ENCODE assay signal across 11 mouse cellular contexts in genomic region chr5:120522649-120523048, GRCm38 (mm10). TPM values are rescaled to one million over a fixed set of nuclear protein-coding genes. Genes with fewer than 3 reads are reported as not detected.
DNase-seq lines count a peak whose midpoint lies in the region; ATAC-seq and TF ChIP-seq lines count a peak whose summit lies in the region.
"Had no signal": no experiment of that assay in that cellular context is flagged by ENCODE, and none has a peak within 500 bp of the region (broad histone marks: within the 10 kb centered on the region; RNA-seq: fewer than 3 reads in every experiment).

No protein-coding gene starts in this region.

- H3K27me3 ChIP-seq in forebrain, postnatal 0 days (ENCODE audit: insufficient read depth, low read length), result no peaks in the 10 kb centered on the region
- H3K27me3 ChIP-seq in forebrain, embryonic 14.5 days (replicated peaks; ENCODE audit: control insufficient read depth, insufficient read depth, low read length), result no peaks in the 10 kb centered on the region
- H3K27me3 ChIP-seq in hindbrain, embryonic 12.5 days, result no peaks in the 10 kb centered on the region
- H3K27me3 ChIP-seq: midbrain, embryonic 12.5 days; stomach, embryonic 15.5 days had no signal

- H3K9ac ChIP-seq in forebrain, postnatal 0 days, result no peak overlapping the region
- no peak overlapping the region for H3K9ac ChIP-seq in forebrain, embryonic 14.5 days (ENCODE audit: low read length)
- no peak overlapping the region for H3K9ac ChIP-seq in hindbrain, embryonic 12.5 days
- H3K9ac ChIP-seq: midbrain, embryonic 12.5 days; stomach, embryonic 15.5 days had no signal

- no peaks in the 10 kb centered on the region for H3K9me3 ChIP-seq in forebrain, postnatal 0 days (ENCODE audit: low read length)
- no peaks in the 10 kb centered on the region for H3K9me3 ChIP-seq in forebrain, embryonic 14.5 days (replicated peaks; ENCODE audit: control insufficient read depth, low read length)
- H3K9me3 ChIP-seq in hindbrain, embryonic 12.5 days (replicated peaks), result no peaks in the 10 kb centered on the region
- H3K9me3 ChIP-seq: midbrain, embryonic 12.5 days; stomach, embryonic 15.5 days had no signal

- DNase-seq in forebrain, postnatal 0 days, result no peak
- no peak for DNase-seq in forebrain, embryonic 14.5 days (ENCODE audit: low spot score)
- peak; percentile 62 to 65 for DNase-seq in B cell, adult 2 months
- no peak for DNase-seq in brain, embryonic 14.5 days (ENCODE audit: low read depth)
- peak; percentile 59 for DNase-seq in lung, postnatal 36 days
- no peak for DNase-seq in layer of hippocampus, adult 9-11 months
- no peak for DNase-seq in embryo, embryonic 11 days

- no peak overlapping the region for H3K27ac ChIP-seq in forebrain, postnatal 0 days (ENCODE audit: low read depth, low read length)
- no peak overlapping the region for H3K27ac ChIP-seq in forebrain, embryonic 14.5 days (ENCODE audit: low read depth, low read length)
- H3K27ac ChIP-seq in hindbrain, embryonic 12.5 days, result no peak overlapping the region
- H3K27ac ChIP-seq: midbrain, embryonic 12.5 days; stomach, embryonic 15.5 days had no signal

- H3K4me3 ChIP-seq in forebrain, postnatal 0 days (ENCODE audit: low read depth, low read length), result no peak overlapping the region
- H3K4me3 ChIP-seq in forebrain, embryonic 14.5 days (ENCODE audit: low read depth, low read length), result no peak overlapping the region
- no peak overlapping the region for H3K4me3 ChIP-seq in hindbrain, embryonic 12.5 days
- H3K4me3 ChIP-seq: midbrain, embryonic 12.5 days; stomach, embryonic 15.5 days had no signal

- TF ChIP-seq POLR2A in brain, embryonic 14.5 days (IDR thresholded peaks at IDR 0.05; ENCODE audit: borderline replicate concordance, extremely low read depth, insufficient read depth, insufficient read length, poor library complexity, severe bottlenecking), result no peak

- peak; percentile 54 for TF ChIP-seq CTCF in forebrain, postnatal 0 days (IDR thresholded peaks at IDR 0.05; ENCODE audit: low read depth)
- peak; percentile 41; the same call in 1 of the 2 replicates for TF ChIP-seq CTCF in brain, embryonic 14.5 days (IDR thresholded peaks at IDR 0.05; ENCODE audit: borderline replicate concordance, extremely low read depth, insufficient read depth, insufficient read length)

- WGBS in forebrain, postnatal 0 days, result 72% methylated on average over 3 of the region's 3 CpGs
- WGBS in forebrain, embryonic 14.5 days, result 80% methylated on average over 3 of the region's 3 CpGs
- 74% methylated on average over 3 of the region's 3 CpGs for WGBS in hindbrain, embryonic 12.5 days

- no peak overlapping the region for H3K4me2 ChIP-seq in forebrain, postnatal 0 days (ENCODE audit: low read depth)
- no peak overlapping the region for H3K4me2 ChIP-seq in forebrain, embryonic 14.5 days (ENCODE audit: low read length)
- H3K4me2 ChIP-seq in hindbrain, embryonic 12.5 days (replicated peaks), result no peak overlapping the region
- H3K4me2 ChIP-seq: midbrain, embryonic 12.5 days; stomach, embryonic 15.5 days had no signal

- no peak for ATAC-seq in forebrain, postnatal 0 days
- ATAC-seq in forebrain, embryonic 14.5 days, result no peak
- ATAC-seq in hindbrain, embryonic 12.5 days (ENCODE audit: low FRiP score), result no peak

- no peaks in the 10 kb centered on the region for H3K4me1 ChIP-seq in forebrain, postnatal 0 days (ENCODE audit: insufficient read depth)
- H3K4me1 ChIP-seq in forebrain, embryonic 14.5 days (ENCODE audit: control insufficient read depth, insufficient read depth, low read length), result no peaks in the 10 kb centered on the region
- no peaks in the 10 kb centered on the region for H3K4me1 ChIP-seq in hindbrain, embryonic 12.5 days
- H3K4me1 ChIP-seq: midbrain, embryonic 12.5 days had no signal

- no peaks in the 10 kb centered on the region for H3K36me3 ChIP-seq in forebrain, postnatal 0 days (ENCODE audit: insufficient read depth)
- no peaks in the 10 kb centered on the region for H3K36me3 ChIP-seq in forebrain, embryonic 14.5 days (ENCODE audit: control insufficient read depth, insufficient read depth, low read length)
- H3K36me3 ChIP-seq in hindbrain, embryonic 12.5 days, result no peaks in the 10 kb centered on the region
- H3K36me3 ChIP-seq: midbrain, embryonic 12.5 days had no signal

RNA-seq across cellular contexts. Expression of gene Slc8b1, which starts 11.7 kb away (rescaled TPM):
- total RNA-seq in forebrain, postnatal 0 days (2014; rRNA removed), result 2.5 and 4.9 TPM in 2 replicates
- polyA plus RNA-seq in forebrain, postnatal 0 days (2015; fragmentation: Nextera tagmentation; extraction: Ambion mirVana), result 1.6 and 2.0 TPM in 2 replicates
- polyA plus RNA-seq in forebrain, embryonic 14.5 days (2014; fragmentation: Nextera tagmentation; extraction: Ambion mirVana), result 0.67 and 1.5 TPM in 2 replicates
- 3.1 and 3.5 TPM in 2 replicates for polyA plus RNA-seq in brain, embryonic 14.5 days (2012; rRNA removed)
- 3.5 and 4.0 TPM in 2 replicates for polyA plus RNA-seq in hindbrain, embryonic 12.5 days (2016; fragmentation: Nextera tagmentation; extraction: Ambion mirVana)

RNA-seq across cellular contexts. Expression of gene Plbd2, which starts 19.2 kb away (rescaled TPM):
- 19.5 and 23.7 TPM in 2 replicates for total RNA-seq in forebrain, postnatal 0 days (2014; rRNA removed)
- polyA plus RNA-seq in forebrain, postnatal 0 days (2015; fragmentation: Nextera tagmentation; extraction: Ambion mirVana), result 33.5 and 39.4 TPM in 2 replicates
- polyA plus RNA-seq in forebrain, embryonic 14.5 days (2014; fragmentation: Nextera tagmentation; extraction: Ambion mirVana), result 14.8 and 16.2 TPM in 2 replicates
- polyA plus RNA-seq in brain, embryonic 14.5 days (2012; rRNA removed), result 16.8 and 23.2 TPM in 2 replicates
- polyA plus RNA-seq in hindbrain, embryonic 12.5 days (2016; fragmentation: Nextera tagmentation; extraction: Ambion mirVana), result 42.0 and 44.7 TPM in 2 replicates

RNA-seq across cellular contexts. Expression of gene Sds, which starts 46.3 kb away (rescaled TPM):
- total RNA-seq in forebrain, postnatal 0 days (2014; rRNA removed), result not detected in 2 replicates
- not detected in 2 replicates for polyA plus RNA-seq in forebrain, postnatal 0 days (2015; fragmentation: Nextera tagmentation; extraction: Ambion mirVana)
- not detected in 2 replicates for polyA plus RNA-seq in forebrain, embryonic 14.5 days (2014; fragmentation: Nextera tagmentation; extraction: Ambion mirVana)
- polyA plus RNA-seq in brain, embryonic 14.5 days (2012; rRNA removed), result not detected in 2 replicates
- polyA plus RNA-seq in hindbrain, embryonic 12.5 days (2016; fragmentation: Nextera tagmentation; extraction: Ambion mirVana), result not detected in 2 replicates
- polyA plus RNA-seq: large intestine, adult 2 months; midbrain, embryonic 12.5 days had no signal

RNA-seq across cellular contexts. Expression of gene Sdsl, which starts 50.0 kb away (rescaled TPM):
- total RNA-seq in forebrain, postnatal 0 days (2014; rRNA removed), result 1.3 and 3.0 TPM in 2 replicates
- 2.3 and 3.1 TPM in 2 replicates for polyA plus RNA-seq in forebrain, postnatal 0 days (2015; fragmentation: Nextera tagmentation; extraction: Ambion mirVana)
- 2.2 and 3.2 TPM in 2 replicates for polyA plus RNA-seq in forebrain, embryonic 14.5 days (2014; fragmentation: Nextera tagmentation; extraction: Ambion mirVana)
- 8.6 and 8.9 TPM in 2 replicates for polyA plus RNA-seq in brain, embryonic 14.5 days (2012; rRNA removed)
- 5.4 and 7.5 TPM in 2 replicates for polyA plus RNA-seq in hindbrain, embryonic 12.5 days (2016; fragmentation: Nextera tagmentation; extraction: Ambion mirVana)

Comparison
In these comparisons a context has a peak if more than half of its experiments do, and no peak if none do; other contexts are left out.
1. DNase-seq: peak in B cell, adult 2 months (2 of 2) and lung, postnatal 36 days (single experiment); none in forebrain, postnatal 0 days (single experiment), forebrain, embryonic 14.5 days (single experiment), brain, embryonic 14.5 days (single experiment), layer of hippocampus, adult 9-11 months (single experiment) and embryo, embryonic 11 days (single experiment).